19 mouse cellular contexts compared by ENCODE assay signal in the genomic region with DNA sequence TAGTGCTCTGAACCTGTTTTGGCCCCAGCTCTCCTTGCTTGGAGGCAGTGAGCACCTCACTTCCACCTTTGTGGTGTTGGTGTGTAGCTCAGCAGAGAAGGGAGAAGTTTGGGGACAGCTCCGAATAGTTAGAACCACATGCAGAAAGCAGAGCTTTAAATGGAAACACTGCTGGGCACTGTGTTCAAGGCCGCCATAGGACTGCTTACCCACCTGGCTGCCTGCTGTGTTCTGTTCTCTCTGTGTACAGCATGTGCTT. TPM values are rescaled to one million over a fixed set of nuclear protein-coding genes. Genes with fewer than 3 reads are reported as not detected.
DNase-seq lines count a peak whose midpoint lies in the region; ATAC-seq lines count a peak whose summit lies in the region.
"Had no signal": no experiment of that assay in that cellular context is flagged by ENCODE, and none has a peak within 500 bp of the region (broad histone marks: within the 10 kb centered on the region; RNA-seq: fewer than 3 reads in every experiment).

No protein-coding gene starts in this region.

- no peak for ATAC-seq in heart, embryonic 12.5 days (ENCODE audit: insufficient number of reproducible peaks, low FRiP score)
- ATAC-seq in intestine, embryonic 15.5 days, result 0 out of 2 replicates have a peak, but pooled peaks have one; percentile 7
- no peak for ATAC-seq in intestine, embryonic 16.5 days
- ATAC-seq in midbrain, embryonic 12.5 days (ENCODE audit: low FRiP score, low read depth), result no peak
- no peak for ATAC-seq in midbrain, embryonic 15.5 days (replicated peaks)
- ATAC-seq in erythroblast, adult 5-6 weeks (replicated peaks; ENCODE audit: low FRiP score, poor library complexity, severe bottlenecking), result no peak
- ATAC-seq: intestine, postnatal 0 days had no signal

- H3K4me1 ChIP-seq in heart, embryonic 12.5 days (replicated peaks), result peaks cover 23% of the 10 kb centered on the region
- H3K4me1 ChIP-seq in intestine, embryonic 15.5 days (replicated peaks), result peaks cover 3% of the 10 kb centered on the region; the same call in 1 of the 2 replicates
- peaks cover 7% of the 10 kb centered on the region; the same call in 1 of the 2 replicates for H3K4me1 ChIP-seq in intestine, embryonic 16.5 days (ENCODE audit: control insufficient read depth, insufficient read depth, low read length)
- peaks cover 17% of the 10 kb centered on the region; the same call in 1 of the 2 replicates for H3K4me1 ChIP-seq in midbrain, embryonic 12.5 days
- H3K4me1 ChIP-seq in midbrain, embryonic 15.5 days, result peaks cover 7% of the 10 kb centered on the region; the same call in 1 of the 2 replicates
- H3K4me1 ChIP-seq: liver, embryonic 13.5 days had no signal

- no peak for DNase-seq in heart, postnatal 4 days
- DNase-seq: cerebellum, adult 11 months; cerebellum, postnatal 36 days; gastrocnemius, postnatal 25 days; liver, embryonic 13.5 days had no signal

- peak overlapping the region; percentile 22; the same call in 1 of the 2 replicates for H3K9ac ChIP-seq in heart, embryonic 12.5 days
- H3K9ac ChIP-seq in intestine, embryonic 15.5 days, result 0 out of 2 replicates have a peak overlapping the region, but pooled peaks have one; percentile 5
- H3K9ac ChIP-seq in intestine, embryonic 16.5 days (ENCODE audit: low read depth, low read length), result no peak overlapping the region
- no peak overlapping the region for H3K9ac ChIP-seq in midbrain, embryonic 12.5 days (replicated peaks)
- H3K9ac ChIP-seq in midbrain, embryonic 15.5 days, result no peak overlapping the region
- H3K9ac ChIP-seq: liver, embryonic 13.5 days had no signal

- no peaks in the 10 kb centered on the region for H3K9me3 ChIP-seq in heart, embryonic 12.5 days (replicated peaks)
- H3K9me3 ChIP-seq in intestine, embryonic 15.5 days, result no peaks in the 10 kb centered on the region
- H3K9me3 ChIP-seq in intestine, embryonic 16.5 days (ENCODE audit: control insufficient read depth, low read length), result no peaks in the 10 kb centered on the region
- no peaks in the 10 kb centered on the region for H3K9me3 ChIP-seq in midbrain, embryonic 12.5 days
- no peaks in the 10 kb centered on the region for H3K9me3 ChIP-seq in midbrain, embryonic 15.5 days
- H3K9me3 ChIP-seq: embryonic facial prominence, embryonic 10.5 days; G1E; liver, embryonic 13.5 days; megakaryocyte, embryonic 14.5 days had no signal

- H3K27ac ChIP-seq in heart, embryonic 12.5 days (ENCODE audit: poor library complexity, severe bottlenecking), result peak overlapping the region; percentile 94
- no peak overlapping the region for H3K27ac ChIP-seq in intestine, embryonic 15.5 days
- no peak overlapping the region for H3K27ac ChIP-seq in intestine, embryonic 16.5 days (ENCODE audit: low read length)
- peak overlapping the region; percentile 32; the same call in 1 of the 2 replicates for H3K27ac ChIP-seq in midbrain, embryonic 12.5 days (replicated peaks)
- no peak overlapping the region for H3K27ac ChIP-seq in midbrain, embryonic 15.5 days
- H3K27ac ChIP-seq: liver, embryonic 13.5 days had no signal

- peaks cover 18% of the 10 kb centered on the region for H3K36me3 ChIP-seq in heart, embryonic 12.5 days
- no peaks in the 10 kb centered on the region for H3K36me3 ChIP-seq in intestine, embryonic 15.5 days
- H3K36me3 ChIP-seq in intestine, embryonic 16.5 days (ENCODE audit: control insufficient read depth, insufficient read depth, low read length), result no peaks in the 10 kb centered on the region
- H3K36me3 ChIP-seq in midbrain, embryonic 12.5 days, result peaks cover 5% of the 10 kb centered on the region; the same call in 1 of the 2 replicates
- H3K36me3 ChIP-seq in midbrain, embryonic 15.5 days (replicated peaks), result no peaks in the 10 kb centered on the region

- WGBS in heart, embryonic 12.5 days, result 85% methylated on average over 2 of the region's 2 CpGs
- WGBS in intestine, embryonic 15.5 days, result 90% methylated on average over 2 of the region's 2 CpGs
- WGBS in intestine, embryonic 16.5 days, result 94% methylated on average over 2 of the region's 2 CpGs
- 83% methylated on average over 2 of the region's 2 CpGs for WGBS in midbrain, embryonic 12.5 days
- 79% methylated on average over 2 of the region's 2 CpGs for WGBS in midbrain, embryonic 15.5 days

- no peak overlapping the region for H3K4me3 ChIP-seq in heart, embryonic 12.5 days
- H3K4me3 ChIP-seq in intestine, embryonic 15.5 days (replicated peaks), result no peak overlapping the region
- no peak overlapping the region for H3K4me3 ChIP-seq in intestine, embryonic 16.5 days (ENCODE audit: low read length)
- H3K4me3 ChIP-seq in midbrain, embryonic 12.5 days, result no peak overlapping the region
- H3K4me3 ChIP-seq in midbrain, embryonic 15.5 days, result no peak overlapping the region
- H3K4me3 ChIP-seq: embryonic facial prominence, embryonic 10.5 days; liver, embryonic 13.5 days; megakaryocyte, embryonic 14.5 days; myocyte had no signal

- no peaks in the 10 kb centered on the region for H3K27me3 ChIP-seq in heart, embryonic 12.5 days (replicated peaks)
- H3K27me3 ChIP-seq in intestine, embryonic 15.5 days (replicated peaks), result no peaks in the 10 kb centered on the region
- H3K27me3 ChIP-seq in intestine, embryonic 16.5 days (replicated peaks; ENCODE audit: control insufficient read depth, insufficient read depth, low read length), result no peaks in the 10 kb centered on the region
- no peaks in the 10 kb centered on the region for H3K27me3 ChIP-seq in midbrain, embryonic 12.5 days
- H3K27me3 ChIP-seq in midbrain, embryonic 15.5 days (replicated peaks), result no peaks in the 10 kb centered on the region
- H3K27me3 ChIP-seq: liver, embryonic 13.5 days; megakaryocyte, embryonic 14.5 days had no signal

- no peak overlapping the region for H3K4me2 ChIP-seq in heart, embryonic 12.5 days
- no peak overlapping the region for H3K4me2 ChIP-seq in intestine, embryonic 15.5 days (replicated peaks)
- no peak overlapping the region for H3K4me2 ChIP-seq in intestine, embryonic 16.5 days (ENCODE audit: low read depth, low read length)
- no peak overlapping the region for H3K4me2 ChIP-seq in midbrain, embryonic 12.5 days (replicated peaks)
- H3K4me2 ChIP-seq in midbrain, embryonic 15.5 days, result no peak overlapping the region
- H3K4me2 ChIP-seq: liver, embryonic 13.5 days had no signal

RNA-seq across cellular contexts. Expression of gene Slc5a3, which starts 46.1 kb away (rescaled TPM):
- 5.9 and 6.4 TPM in 2 replicates for polyA plus RNA-seq in heart, embryonic 12.5 days (2016; fragmentation: Nextera tagmentation; extraction: Ambion mirVana)
- total RNA-seq in heart, postnatal 4 days (2021), result 1 to 10 TPM; 6.8 to 7.9 TPM
- polyA plus RNA-seq in intestine, embryonic 15.5 days (2015; fragmentation: Nextera tagmentation; extraction: Ambion mirVana), result 4.4 and 4.6 TPM in 2 replicates
- polyA plus RNA-seq in intestine, embryonic 16.5 days (2015; fragmentation: Nextera tagmentation; extraction: Ambion mirVana), result 3.2 and 3.5 TPM in 2 replicates
- 13.2 and 15.6 TPM in 2 replicates for polyA plus RNA-seq in midbrain, embryonic 12.5 days (2016; fragmentation: Nextera tagmentation; extraction: Ambion mirVana)
- 18.3 and 21.3 TPM in 2 replicates for polyA plus RNA-seq in midbrain, embryonic 15.5 days (2015; fragmentation: Nextera tagmentation; extraction: Ambion mirVana)
- total RNA-seq in erythroblast, adult 5-6 weeks (2015; ENCODE audit: low replicate concordance), result under 0.01 and 0.21 TPM in 2 replicates
- 0.28 and 0.43 TPM in 2 replicates for total RNA-seq in erythroblast, adult 5-6 weeks (2017; ENCODE audit: low replicate concordance)

RNA-seq across cellular contexts. Expression of gene Gm49711, which starts 46.1 kb away (rescaled TPM):
- polyA plus RNA-seq in heart, embryonic 12.5 days (2016; fragmentation: Nextera tagmentation; extraction: Ambion mirVana), result 0.15 TPM in 1 of 2 replicates, not detected in the other
- total RNA-seq in heart, postnatal 4 days (2021), result not detected
- polyA plus RNA-seq in intestine, embryonic 15.5 days (2015; fragmentation: Nextera tagmentation; extraction: Ambion mirVana), result not detected in 2 replicates
- polyA plus RNA-seq in intestine, embryonic 16.5 days (2015; fragmentation: Nextera tagmentation; extraction: Ambion mirVana), result not detected in 2 replicates
- polyA plus RNA-seq in midbrain, embryonic 12.5 days (2016; fragmentation: Nextera tagmentation; extraction: Ambion mirVana), result not detected in 2 replicates
- polyA plus RNA-seq in midbrain, embryonic 15.5 days (2015; fragmentation: Nextera tagmentation; extraction: Ambion mirVana), result 0.72 and 0.73 TPM in 2 replicates
- total RNA-seq in erythroblast, adult 5-6 weeks (2015; ENCODE audit: low replicate concordance), result not detected in 2 replicates
- total RNA-seq in erythroblast, adult 5-6 weeks (2017; ENCODE audit: low replicate concordance), result not detected in 2 replicates
- total RNA-seq: adrenal gland, adult 18-20 months; G1E; gastrocnemius, postnatal 25 days had no signal
- polyA plus RNA-seq: embryonic facial prominence, embryonic 10.5 days; intestine, postnatal 0 days; large intestine, adult 2 months; limb, embryonic 11.5 days; liver, embryonic 13.5 days; myocyte had no signal

RNA-seq across cellular contexts. Expression of gene Mrps6, which starts 46.2 kb away (rescaled TPM):
- polyA plus RNA-seq in heart, embryonic 12.5 days (2016; fragmentation: Nextera tagmentation; extraction: Ambion mirVana), result 112 and 118 TPM in 2 replicates
- 10 to 100 TPM; 53.8 to 54.7 TPM for total RNA-seq in heart, postnatal 4 days (2021)
- polyA plus RNA-seq in intestine, embryonic 15.5 days (2015; fragmentation: Nextera tagmentation; extraction: Ambion mirVana), result 105 and 107 TPM in 2 replicates
- 93.1 and 106 TPM in 2 replicates for polyA plus RNA-seq in intestine, embryonic 16.5 days (2015; fragmentation: Nextera tagmentation; extraction: Ambion mirVana)
- 109 and 116 TPM in 2 replicates for polyA plus RNA-seq in midbrain, embryonic 12.5 days (2016; fragmentation: Nextera tagmentation; extraction: Ambion mirVana)
- 156 and 163 TPM in 2 replicates for polyA plus RNA-seq in midbrain, embryonic 15.5 days (2015; fragmentation: Nextera tagmentation; extraction: Ambion mirVana)
- not detected in 2 replicates for total RNA-seq in erythroblast, adult 5-6 weeks (2015; ENCODE audit: low replicate concordance)
- total RNA-seq in erythroblast, adult 5-6 weeks (2017; ENCODE audit: low replicate concordance), result 2.4 and 5.5 TPM in 2 replicates

Comparison
In these comparisons a context has a peak if more than half of its experiments do, and no peak if none do; other contexts are left out.
1. H3K27ac ChIP-seq: peak in heart, embryonic 12.5 days (single experiment) and midbrain, embryonic 12.5 days (single experiment); none in intestine, embryonic 15.5 days (single experiment), intestine, embryonic 16.5 days (single experiment) and midbrain, embryonic 15.5 days (single experiment).
2. H3K9ac ChIP-seq: peak in heart, embryonic 12.5 days (single experiment) and intestine, embryonic 15.5 days (single experiment); none in intestine, embryonic 16.5 days (single experiment), midbrain, embryonic 12.5 days (single experiment) and midbrain, embryonic 15.5 days (single experiment).